Mouse (Mus musculus): ENCODE data around the gene 4930503B20Rik. TPM values are rescaled to one million over a fixed set of nuclear protein-coding genes. Genes with fewer than 3 reads are reported as not detected.

The 4930503B20Rik gene
- polyA plus RNA-seq, 1 experiment, result not detected

GRCm38 (mm10) chr3:146671121-146671520, 20.0 kb upstream of the 4930503B20Rik start:
- H3K36me3 ChIP-seq (ENCODE audit: control insufficient read depth, insufficient read depth, low read length), result no peaks in the 10 kb centered on the region
- no peak overlapping the region for H3K27ac ChIP-seq (ENCODE audit: insufficient read depth, low read depth, low read length)
- H3K27me3 ChIP-seq (ENCODE audit: control insufficient read depth, insufficient read depth, low read length), result no peaks in the 10 kb centered on the region
- no peak for TF ChIP-seq POLR2A (IDR thresholded peaks at IDR 0.05; ENCODE audit: low read depth, low read length)
- TF ChIP-seq CTCF (IDR thresholded peaks at IDR 0.05; ENCODE audit: extremely low read depth, insufficient read length, insufficient replicate concordance, low read depth, low read length), result no peak
- 57% methylated on average over 2 of the region's 2 CpGs for WGBS
- no peaks in the 10 kb centered on the region for H3K4me1 ChIP-seq (ENCODE audit: control insufficient read depth, insufficient read depth, insufficient read length, low read length)
- H3K4me3 ChIP-seq (ENCODE audit: low read depth, low read length), result no peak overlapping the region

GRCm38 (mm10) chr3:146661907-146662306, 10.8 kb upstream of the 4930503B20Rik start:
- WGBS, result 77% methylated on average over 7 of the region's 7 CpGs
- H3K36me3 ChIP-seq (ENCODE audit: control insufficient read depth, insufficient read depth, low read length), result no peaks in the 10 kb centered on the region
- H3K4me1 ChIP-seq (ENCODE audit: control insufficient read depth, insufficient read depth, insufficient read length, low read length), result no peaks in the 10 kb centered on the region
- H3K27ac ChIP-seq (ENCODE audit: insufficient read depth, low read depth, low read length), result no peak overlapping the region
- no peak for TF ChIP-seq POLR2A (IDR thresholded peaks at IDR 0.05; ENCODE audit: low read depth, low read length)
- no peak overlapping the region for H3K4me3 ChIP-seq (ENCODE audit: low read depth, low read length)
- H3K27me3 ChIP-seq (ENCODE audit: control insufficient read depth, insufficient read depth, low read length), result no peaks in the 10 kb centered on the region

GRCm38 (mm10) chr3:146661001-146661400, 9.9 kb upstream of the 4930503B20Rik start:
- no peak overlapping the region for H3K4me3 ChIP-seq (ENCODE audit: low read depth, low read length)
- no peak overlapping the region for H3K27ac ChIP-seq (ENCODE audit: insufficient read depth, low read depth, low read length)
- 68% methylated on average over 6 of the region's 6 CpGs for WGBS
- TF ChIP-seq POLR2A (IDR thresholded peaks at IDR 0.05; ENCODE audit: low read depth, low read length) (no peak), CTCF (IDR thresholded peaks at IDR 0.05; ENCODE audit: extremely low read depth, insufficient read length, insufficient replicate concordance, low read depth, low read length) (no peak)
- H3K36me3 ChIP-seq (ENCODE audit: control insufficient read depth, insufficient read depth, low read length), result no peaks in the 10 kb centered on the region
- H3K27me3 ChIP-seq (ENCODE audit: control insufficient read depth, insufficient read depth, low read length), result no peaks in the 10 kb centered on the region
- no peaks in the 10 kb centered on the region for H3K4me1 ChIP-seq (ENCODE audit: control insufficient read depth, insufficient read depth, insufficient read length, low read length)

- Histone ChIP-seq H3K27ac (ENCODE audit: insufficient read depth, low read depth, low read length) (no peak overlapping the region), H3K4me1 (ENCODE audit: control insufficient read depth, insufficient read depth, insufficient read length, low read length) (no peaks in the 10 kb centered on the region), H3K27me3 (ENCODE audit: control insufficient read depth, insufficient read depth, low read length) (no peaks in the 10 kb centered on the region), H3K4me3 (ENCODE audit: low read depth, low read length) (no peak overlapping the region), H3K36me3 (ENCODE audit: control insufficient read depth, insufficient read depth, low read length) (no peaks in the 10 kb centered on the region)
- no peak for TF ChIP-seq CTCF (IDR thresholded peaks at IDR 0.05; ENCODE audit: extremely low read depth, insufficient read length, insufficient replicate concordance, low read depth, low read length)
- TF ChIP-seq POLR2A (IDR thresholded peaks at IDR 0.05; ENCODE audit: low read depth, low read length), result no peak
- WGBS, result 90% methylated on average over 5 of the region's 5 CpGs
Observed at GRCm38 (mm10) chr3:146659321-146659720, 8.2 kb upstream of the 4930503B20Rik start.

GRCm38 (mm10) chr3:146658061-146658639, 7.0 kb upstream of the 4930503B20Rik start:
- no peak for TF ChIP-seq POLR2A (IDR thresholded peaks at IDR 0.05; ENCODE audit: low read depth, low read length)
- TF ChIP-seq CTCF (IDR thresholded peaks at IDR 0.05; ENCODE audit: extremely low read depth, insufficient read length, insufficient replicate concordance, low read depth, low read length), result no peak
- no peaks in the 10 kb centered on the region for H3K27me3 ChIP-seq (ENCODE audit: control insufficient read depth, insufficient read depth, low read length)
- H3K36me3 ChIP-seq (ENCODE audit: control insufficient read depth, insufficient read depth, low read length), result no peaks in the 10 kb centered on the region
- no peak overlapping the region for H3K27ac ChIP-seq (ENCODE audit: insufficient read depth, low read depth, low read length)
- 90% methylated on average over 1 of the region's 1 CpGs for WGBS
- no peak overlapping the region for H3K4me3 ChIP-seq (ENCODE audit: low read depth, low read length)
- no peaks in the 10 kb centered on the region for H3K4me1 ChIP-seq (ENCODE audit: control insufficient read depth, insufficient read depth, insufficient read length, low read length)

- 81% methylated on average over 5 of the region's 5 CpGs for WGBS
- no peak for TF ChIP-seq POLR2A (IDR thresholded peaks at IDR 0.05; ENCODE audit: low read depth, low read length)
- TF ChIP-seq CTCF (IDR thresholded peaks at IDR 0.05; ENCODE audit: extremely low read depth, insufficient read length, insufficient replicate concordance, low read depth, low read length), result no peak
Observed at GRCm38 (mm10) chr3:146657433-146657832, 6.3 kb upstream of the 4930503B20Rik start.

GRCm38 (mm10) chr3:146655111-146655577, 4.0 kb upstream of the 4930503B20Rik start:
- H3K4me1 ChIP-seq (ENCODE audit: control insufficient read depth, insufficient read depth, insufficient read length, low read length), result no peaks in the 10 kb centered on the region
- H3K27ac ChIP-seq (ENCODE audit: insufficient read depth, low read depth, low read length), result no peak overlapping the region
- no peaks in the 10 kb centered on the region for H3K27me3 ChIP-seq (ENCODE audit: control insufficient read depth, insufficient read depth, low read length)
- no peaks in the 10 kb centered on the region for H3K36me3 ChIP-seq (ENCODE audit: control insufficient read depth, insufficient read depth, low read length)
- WGBS, result 42% methylated on average over 2 of the region's 2 CpGs
- TF ChIP-seq CTCF (IDR thresholded peaks at IDR 0.05; ENCODE audit: extremely low read depth, insufficient read length, insufficient replicate concordance, low read depth, low read length) (no peak), POLR2A (IDR thresholded peaks at IDR 0.05; ENCODE audit: low read depth, low read length) (no peak)
- H3K4me3 ChIP-seq (ENCODE audit: low read depth, low read length), result no peak overlapping the region

More at GRCm38 (mm10) chr3:146657433-146657832, 6.3 kb upstream of the 4930503B20Rik start:
- Histone ChIP-seq H3K4me3 (ENCODE audit: low read depth, low read length) (no peak overlapping the region), H3K27ac (ENCODE audit: insufficient read depth, low read depth, low read length) (no peak overlapping the region), H3K27me3 (ENCODE audit: control insufficient read depth, insufficient read depth, low read length) (no peaks in the 10 kb centered on the region), H3K36me3 (ENCODE audit: control insufficient read depth, insufficient read depth, low read length) (no peaks in the 10 kb centered on the region), H3K4me1 (ENCODE audit: control insufficient read depth, insufficient read depth, insufficient read length, low read length) (no peaks in the 10 kb centered on the region)

Measured in small intestine, adult 2 months (tissue).